8 mouse cellular contexts compared by ENCODE assay signal in genomic region chr1:171064491-171065242, GRCm38 (mm10). TPM values are rescaled to one million over a fixed set of nuclear protein-coding genes. Genes with fewer than 3 reads are reported as not detected.
DNase-seq lines count a peak whose midpoint lies in the region; ATAC-seq and TF ChIP-seq lines count a peak whose summit lies in the region.
"Not testable (repeated sequence)": the region's sequence is repeated elsewhere in the genome, so short reads cannot be mapped to it uniquely, and the experiment has no call there.

Gene Fcgr3, minus strand, starts transcription at chr1:171064935.

- not testable (repeated sequence) for DNase-seq in G1E (ENCODE audit: low spot score)
- DNase-seq in cerebellum, adult 8-10 months, result peak; percentile 56
- DNase-seq in forelimb bud, embryonic 11.5 days (ENCODE audit: low read depth, low spot score), result peak; percentile 82
- DNase-seq in heart, postnatal 36 days, result peak; percentile 83 to 91
- DNase-seq in layer of hippocampus, adult 2 months (ENCODE audit: low spot score in 2 of 2), result peak; percentile 67 to 72
- DNase-seq in lung, embryonic 14.5 days, result peak; percentile 89
- DNase-seq in testis, postnatal 14 days (ENCODE audit: low spot score), result peak; percentile 87

- H3K4me3 ChIP-seq in G1E (ENCODE audit: low read depth, low read length), result peak within 1 kb of the TSS; percentile 61
- H3K4me3 ChIP-seq in layer of hippocampus, adult 2 months, result peak within 1 kb of the TSS; percentile 46
- H3K4me3 ChIP-seq in lung, embryonic 14.5 days (ENCODE audit: low read depth, low read length), result peak within 1 kb of the TSS; percentile 36
- peak within 1 kb of the TSS; percentile 34 for H3K4me3 ChIP-seq in neural tube, embryonic 15.5 days (replicated peaks)

- H3K27ac ChIP-seq in layer of hippocampus, adult 2 months; lung, embryonic 14.5 days (ENCODE audit: low read depth); neural tube, embryonic 15.5 days (replicated peaks): not testable (repeated sequence)

- WGBS in lung, embryonic 14.5 days, result 2% methylated on average over 38 of the region's 75 CpGs
- under 1% methylated on average over 43 of the region's 75 CpGs for WGBS in neural tube, embryonic 15.5 days

- not testable (repeated sequence) for H3K9ac ChIP-seq in lung, embryonic 14.5 days; neural tube, embryonic 15.5 days (replicated peaks)

- peaks cover 20% of the 10 kb centered on the region for H3K9me3 ChIP-seq in G1E (replicated peaks)
- H3K9me3 ChIP-seq in lung, embryonic 14.5 days (ENCODE audit: low read depth, low read length); neural tube, embryonic 15.5 days (replicated peaks): not testable (repeated sequence)

- peak; percentile 23; the same call in 1 of the 2 replicates for ATAC-seq in G1E (ENCODE audit: extremely low read depth, insufficient number of reproducible peaks, low FRiP score, poor library complexity, severe bottlenecking)
- peak; percentile 74 for ATAC-seq in lung, embryonic 14.5 days (ENCODE audit: insufficient read depth)
- peak; percentile 65 for ATAC-seq in neural tube, embryonic 15.5 days (ENCODE audit: low FRiP score)

- H3K27me3 ChIP-seq in G1E (ENCODE audit: insufficient read depth, low read length), result not testable (repeated sequence)
- peaks cover 21% of the 10 kb centered on the region for H3K27me3 ChIP-seq in lung, embryonic 14.5 days (ENCODE audit: insufficient read depth, low read length)
- H3K27me3 ChIP-seq in neural tube, embryonic 15.5 days (replicated peaks), result peaks cover 42% of the 10 kb centered on the region

- H3K4me2 ChIP-seq in lung, embryonic 14.5 days, result peak within 1 kb of the TSS; percentile 51
- H3K4me2 ChIP-seq in neural tube, embryonic 15.5 days, result peak within 1 kb of the TSS; percentile 51

- not testable (repeated sequence) for H3K36me3 ChIP-seq in G1E (replicated peaks); lung, embryonic 14.5 days (ENCODE audit: insufficient read depth); neural tube, embryonic 15.5 days

- not testable (repeated sequence) for H3K4me1 ChIP-seq in G1E (ENCODE audit: insufficient read depth, low read depth, low read length); lung, embryonic 14.5 days (ENCODE audit: insufficient read depth)
- H3K4me1 ChIP-seq in neural tube, embryonic 15.5 days, result peaks cover 11% of the 10 kb centered on the region

- intact Hi-C loops in heart, postnatal 36 days (cut with DNase I), result not testable (repeated sequence)

- TF ChIP-seq CTCF in G1E (IDR thresholded peaks at IDR 0.05; ENCODE audit: low read depth, low read length), result not testable (repeated sequence)
- peak; percentile 55 for TF ChIP-seq CTCF in layer of hippocampus, adult 2 months (conservative IDR thresholded peaks at IDR 0.05)
- TF ChIP-seq CTCF in lung, embryonic 14.5 days (IDR thresholded peaks at IDR 0.05; ENCODE audit: low read depth), result peak; percentile 63

RNA-seq across cellular contexts. Expression of gene Fcgr3, which starts in this region (rescaled TPM):
- total RNA-seq in G1E (2014; fragmentation: Nextera tagmentation) (7.3 and 9.3 TPM in 2 replicates), G1E (2017) (99.6 and 123 TPM in 2 replicates)
- 0.91 and 1.5 TPM in 2 replicates for polyA plus RNA-seq in G1E (2012)
- 10 to 100 TPM; 13.7 to 18.6 TPM for total RNA-seq in heart, postnatal 36 days (2021)
- total RNA-seq in layer of hippocampus, adult 2 months (2021), result 10 to 100 TPM; 12.0 to 12.3 TPM
- polyA plus RNA-seq in lung, embryonic 14.5 days (2014; fragmentation: Nextera tagmentation; extraction: Ambion mirVana), result 10.8 and 14.3 TPM in 2 replicates
- 11.5 and 11.8 TPM in 2 replicates for polyA plus RNA-seq in neural tube, embryonic 15.5 days (2015; fragmentation: Nextera tagmentation; extraction: Ambion mirVana)

Comparison
In these comparisons a context has a peak if more than half of its experiments do, and no peak if none do; other contexts are left out.
1. ATAC-seq: peak in every context shown above with its lines; median percentile 74 in lung, embryonic 14.5 days; 65 in neural tube, embryonic 15.5 days; 23 in G1E.